Mouse (Mus musculus): ENCODE data around the gene Map3k4.

- TF ChIP-seq TCF3 (IDR thresholded peaks at IDR 0.05; ENCODE audit: insufficient read length, low read depth) (no peak), REST (IDR thresholded peaks at IDR 0.05; ENCODE audit: insufficient read depth, insufficient read length) (no peak), POLR2A (IDR thresholded peaks at IDR 0.05; ENCODE audit: insufficient read length, low read depth) (no peak), TCF12 (IDR thresholded peaks at IDR 0.05; ENCODE audit: insufficient read depth, poor library complexity, severe bottlenecking) (no peak), POLR2AphosphoS2 (IDR thresholded peaks at IDR 0.05; ENCODE audit: insufficient read length, low read depth) (no peak), E2F4 (IDR thresholded peaks at IDR 0.05; ENCODE audit: insufficient read depth) (no peak), MAX (IDR thresholded peaks at IDR 0.05; ENCODE audit: low read depth) (no peak), USF1 (IDR thresholded peaks at IDR 0.05; ENCODE audit: low read depth) (no peak)
Observed at GRCm38 (mm10) chr17:12195604-12196003, 123.0 kb downstream of the Map3k4 start.

All from myocyte (in vitro differentiated cells).